ENCODE assay signal across 12 mouse cellular contexts in the genomic region with DNA sequence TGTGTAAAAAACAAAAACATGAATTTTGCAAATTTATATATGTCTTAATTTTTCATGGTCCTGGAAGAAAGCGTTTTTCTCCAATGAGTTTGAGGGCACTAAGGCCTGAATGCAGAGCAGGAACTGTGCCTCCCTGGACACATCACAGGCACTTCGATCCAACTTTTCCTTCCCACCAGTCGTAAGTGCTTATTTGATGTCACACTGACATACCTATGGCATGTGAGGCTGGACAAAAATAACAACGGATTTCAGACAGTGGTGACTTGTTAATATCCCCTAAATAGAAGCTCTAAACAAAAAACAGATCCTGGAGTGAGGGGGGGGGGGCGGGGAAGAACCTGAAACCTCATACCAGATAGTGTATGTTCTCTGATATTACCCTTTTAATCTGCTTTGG.
"Had no signal": no experiment of that assay in that cellular context is flagged by ENCODE, and none has a peak within 500 bp of the region (broad histone marks: within the 10 kb centered on the region; RNA-seq: fewer than 3 reads in every experiment).

No protein-coding gene starts in this region.

- H3K36me3 ChIP-seq: liver, embryonic 13.5 days had no signal

- H3K4me3 ChIP-seq: left cerebral cortex, adult 2 months; liver, embryonic 13.5 days had no signal

- H3K4me2 ChIP-seq: liver, embryonic 13.5 days; midbrain, embryonic 11.5 days had no signal

- DNase-seq: kidney, postnatal 10 days; kidney, postnatal 36 days; layer of hippocampus, postnatal 36 days; liver, embryonic 13.5 days; lung, adult 2 months; lung, postnatal 14 days; lung, postnatal 4 days; midbrain, embryonic 14.5 days; thymus, adult 18-20 months; thymus, postnatal 36 days had no signal

- H3K27me3 ChIP-seq: liver, embryonic 13.5 days had no signal

- H3K27ac ChIP-seq: left cerebral cortex, adult 2 months; liver, embryonic 13.5 days had no signal

- H3K9ac ChIP-seq: liver, embryonic 13.5 days had no signal

- H3K9me3 ChIP-seq: liver, embryonic 13.5 days had no signal

- H3K4me1 ChIP-seq: liver, embryonic 13.5 days had no signal
